Mouse (Mus musculus): ENCODE measurements around the gene Vgll4. TPM values are rescaled to one million over a fixed set of nuclear protein-coding genes. Genes with fewer than 3 reads are reported as not detected.

Gene Vgll4
- polyA plus RNA-seq, 1 experiment from 2014 or later: 65.9 TPM

- H3K4me1 ChIP-seq (replicated peaks): peaks cover 63% of the 10 kb centered on the region
- no peaks in the 10 kb centered on the region for H3K9me3 ChIP-seq
- H3K36me3 ChIP-seq: peaks cover 3% of the 10 kb centered on the region; the same call in 1 of the 2 replicates
- H3K4me3 ChIP-seq: no peak overlapping the region
- WGBS: 95% methylated on average over 6 of the region's 6 CpGs
- no peak overlapping the region for H3K27ac ChIP-seq
- H3K27me3 ChIP-seq: no peaks in the 10 kb centered on the region
- no peak overlapping the region for H3K4me2 ChIP-seq
- H3K9ac ChIP-seq: no peak overlapping the region
- ATAC-seq (ENCODE audit: low FRiP score): no peak
Measured at GRCm38 (mm10) chr6:114907459-114907858, 62.3 kb downstream of the Vgll4 start.

GRCm38 (mm10) chr6:114906209-114906608 is 63.6 kb downstream of the Vgll4 start:
- peaks cover 3% of the 10 kb centered on the region; the same call in 1 of the 2 replicates for H3K36me3 ChIP-seq
- H3K4me2 ChIP-seq: no peak overlapping the region
- H3K4me1 ChIP-seq (replicated peaks): peaks cover 63% of the 10 kb centered on the region
- no peak overlapping the region for H3K9ac ChIP-seq
- WGBS: 76% methylated on average over 5 of the region's 5 CpGs
- no peak for ATAC-seq (ENCODE audit: low FRiP score)
- no peak overlapping the region for H3K4me3 ChIP-seq
- no peaks in the 10 kb centered on the region for H3K9me3 ChIP-seq
- no peak overlapping the region for H3K27ac ChIP-seq
- H3K27me3 ChIP-seq: no peaks in the 10 kb centered on the region

GRCm38 (mm10) chr6:114905253-114906028 is 64.4 kb downstream of the Vgll4 start:
- Histone ChIP-seq H3K36me3 (peaks cover 3% of the 10 kb centered on the region; the same call in 1 of the 2 replicates), H3K9ac (no peak overlapping the region), H3K9me3 (no peaks in the 10 kb centered on the region), H3K27ac (no peak overlapping the region), H3K4me2 (no peak overlapping the region), H3K4me1 (replicated peaks) (peaks cover 69% of the 10 kb centered on the region), H3K4me3 (no peak overlapping the region), H3K27me3 (no peaks in the 10 kb centered on the region)
- WGBS: 81% methylated on average over 8 of the region's 8 CpGs
- no peak for ATAC-seq (ENCODE audit: low FRiP score)

- Histone ChIP-seq H3K4me1 (replicated peaks) (peaks cover 75% of the 10 kb centered on the region), H3K4me3 (no peak overlapping the region), H3K36me3 (peaks cover 3% of the 10 kb centered on the region; the same call in 1 of the 2 replicates), H3K27me3 (no peaks in the 10 kb centered on the region), H3K9me3 (no peaks in the 10 kb centered on the region), H3K27ac (no peak overlapping the region), H3K9ac (no peak overlapping the region), H3K4me2 (no peak overlapping the region)
- no peak for ATAC-seq (ENCODE audit: low FRiP score)
- WGBS: 89% methylated on average over 3 of the region's 3 CpGs
Measured at GRCm38 (mm10) chr6:114904818-114905217, 65.0 kb downstream of the Vgll4 start.

GRCm38 (mm10) chr6:114904233-114904632 is 65.6 kb downstream of the Vgll4 start:
- no peak overlapping the region for H3K4me2 ChIP-seq
- H3K36me3 ChIP-seq: peaks cover 3% of the 10 kb centered on the region; the same call in 1 of the 2 replicates
- no peak overlapping the region for H3K4me3 ChIP-seq
- no peaks in the 10 kb centered on the region for H3K27me3 ChIP-seq
- H3K4me1 ChIP-seq (replicated peaks): peaks cover 81% of the 10 kb centered on the region
- H3K9ac ChIP-seq: no peak overlapping the region
- H3K9me3 ChIP-seq: no peaks in the 10 kb centered on the region
- no peak for ATAC-seq (ENCODE audit: low FRiP score)
- WGBS: 89% methylated on average over 6 of the region's 6 CpGs
- H3K27ac ChIP-seq: 0 out of 2 replicates have a peak overlapping the region, but pooled peaks have one; percentile 13

GRCm38 (mm10) chr6:114901921-114902320 is 67.9 kb downstream of the Vgll4 start:
- H3K9ac ChIP-seq: peak overlapping the region; percentile 43; the same call in 1 of the 2 replicates
- no peak overlapping the region for H3K4me3 ChIP-seq
- 33% methylated on average over 4 of the region's 4 CpGs for WGBS
- H3K36me3 ChIP-seq: no peaks in the 10 kb centered on the region
- no peaks in the 10 kb centered on the region for H3K9me3 ChIP-seq
- no peaks in the 10 kb centered on the region for H3K27me3 ChIP-seq
- H3K27ac ChIP-seq: peak overlapping the region; percentile 71
- H3K4me1 ChIP-seq (replicated peaks): peaks cover 74% of the 10 kb centered on the region
- ATAC-seq (ENCODE audit: low FRiP score): 0 out of 2 replicates have a peak, but pooled peaks have one; percentile 34
- H3K4me2 ChIP-seq: no peak overlapping the region

- ATAC-seq (ENCODE audit: low FRiP score): no peak
- Histone ChIP-seq H3K27me3 (no peaks in the 10 kb centered on the region), H3K4me2 (peak overlapping the region; percentile 6; the same call in 1 of the 2 replicates), H3K9ac (peak overlapping the region; percentile 43), H3K4me3 (no peak overlapping the region), H3K27ac (peak overlapping the region; percentile 71), H3K9me3 (no peaks in the 10 kb centered on the region), H3K36me3 (no peaks in the 10 kb centered on the region), H3K4me1 (replicated peaks) (peaks cover 69% of the 10 kb centered on the region)
- WGBS: 12% methylated on average over 12 of the region's 12 CpGs
Measured at GRCm38 (mm10) chr6:114901321-114901824, 68.4 kb downstream of the Vgll4 start.

- WGBS: 45% methylated on average over 10 of the region's 10 CpGs
- no peak overlapping the region for H3K9ac ChIP-seq
- H3K9me3 ChIP-seq: no peaks in the 10 kb centered on the region
Measured at GRCm38 (mm10) chr6:114900194-114900593, 69.6 kb downstream of the Vgll4 start.

GRCm38 (mm10) chr6:114899652-114900051 is 70.1 kb downstream of the Vgll4 start:
- 50% methylated on average over 7 of the region's 7 CpGs for WGBS
- Histone ChIP-seq H3K4me1 (replicated peaks) (peaks cover 56% of the 10 kb centered on the region), H3K4me3 (no peak overlapping the region), H3K36me3 (0 out of 2 replicates have a peak, but pooled peaks cover 2% of the 10 kb centered on the region), H3K27ac (peak overlapping the region; percentile 77), H3K9me3 (no peaks in the 10 kb centered on the region), H3K4me2 (peak overlapping the region; percentile 25), H3K9ac (no peak overlapping the region), H3K27me3 (no peaks in the 10 kb centered on the region)
- ATAC-seq (ENCODE audit: low FRiP score): no peak

More at GRCm38 (mm10) chr6:114900194-114900593, 69.6 kb downstream of the Vgll4 start:
- Histone ChIP-seq H3K4me2 (peak overlapping the region; percentile 25), H3K4me3 (no peak overlapping the region), H3K36me3 (0 out of 2 replicates have a peak, but pooled peaks cover 2% of the 10 kb centered on the region), H3K27me3 (no peaks in the 10 kb centered on the region), H3K27ac (peak overlapping the region; percentile 77), H3K4me1 (replicated peaks) (peaks cover 57% of the 10 kb centered on the region)
- 0 out of 2 replicates have a peak, but pooled peaks have one; percentile 34 for ATAC-seq (ENCODE audit: low FRiP score)

- WGBS: 94% methylated on average over 4 of the region's 4 CpGs
- H3K27ac ChIP-seq: no peak overlapping the region
- no peak for ATAC-seq (ENCODE audit: low FRiP score)
- H3K4me1 ChIP-seq (replicated peaks): peaks cover 58% of the 10 kb centered on the region
- 0 out of 2 replicates have a peak, but pooled peaks cover 2% of the 10 kb centered on the region for H3K36me3 ChIP-seq
- H3K9ac ChIP-seq: no peak overlapping the region
- no peak overlapping the region for H3K4me2 ChIP-seq
- H3K4me3 ChIP-seq: no peak overlapping the region
- H3K27me3 ChIP-seq: no peaks in the 10 kb centered on the region
- H3K9me3 ChIP-seq: no peaks in the 10 kb centered on the region
Measured at GRCm38 (mm10) chr6:114898949-114899348, 70.8 kb downstream of the Vgll4 start.

- 0 out of 2 replicates have a peak, but pooled peaks cover 2% of the 10 kb centered on the region for H3K36me3 ChIP-seq
- no peak overlapping the region for H3K4me3 ChIP-seq
- H3K4me2 ChIP-seq: no peak overlapping the region
- H3K9ac ChIP-seq: no peak overlapping the region
- 73% methylated on average over 2 of the region's 2 CpGs for WGBS
- H3K27ac ChIP-seq: 0 out of 2 replicates have a peak overlapping the region, but pooled peaks have one; percentile 14
- H3K27me3 ChIP-seq: no peaks in the 10 kb centered on the region
- no peaks in the 10 kb centered on the region for H3K9me3 ChIP-seq
- H3K4me1 ChIP-seq (replicated peaks): peaks cover 58% of the 10 kb centered on the region
- no peak for ATAC-seq (ENCODE audit: low FRiP score)
Measured at GRCm38 (mm10) chr6:114896281-114896680, 73.5 kb downstream of the Vgll4 start.

- Histone ChIP-seq H3K9me3 (no peaks in the 10 kb centered on the region), H3K9ac (no peak overlapping the region), H3K36me3 (0 out of 2 replicates have a peak, but pooled peaks cover 2% of the 10 kb centered on the region), H3K27me3 (no peaks in the 10 kb centered on the region), H3K27ac (no peak overlapping the region), H3K4me1 (replicated peaks) (peaks cover 59% of the 10 kb centered on the region), H3K4me2 (no peak overlapping the region), H3K4me3 (no peak overlapping the region)
- 91% methylated on average over 7 of the region's 7 CpGs for WGBS
- ATAC-seq (ENCODE audit: low FRiP score): no peak
Measured at GRCm38 (mm10) chr6:114895191-114895590, 74.6 kb downstream of the Vgll4 start.

Measured in hindbrain, embryonic 13.5 days (tissue).